Mouse (Mus musculus): Measurements from ENCODE around the gene Calhm2. TPM values are rescaled to one million over a fixed set of nuclear protein-coding genes. Genes with fewer than 3 reads are reported as not detected.

Calhm2 gene
- polyA plus RNA-seq, 1 experiment, result 16.9 TPM

DNA sequence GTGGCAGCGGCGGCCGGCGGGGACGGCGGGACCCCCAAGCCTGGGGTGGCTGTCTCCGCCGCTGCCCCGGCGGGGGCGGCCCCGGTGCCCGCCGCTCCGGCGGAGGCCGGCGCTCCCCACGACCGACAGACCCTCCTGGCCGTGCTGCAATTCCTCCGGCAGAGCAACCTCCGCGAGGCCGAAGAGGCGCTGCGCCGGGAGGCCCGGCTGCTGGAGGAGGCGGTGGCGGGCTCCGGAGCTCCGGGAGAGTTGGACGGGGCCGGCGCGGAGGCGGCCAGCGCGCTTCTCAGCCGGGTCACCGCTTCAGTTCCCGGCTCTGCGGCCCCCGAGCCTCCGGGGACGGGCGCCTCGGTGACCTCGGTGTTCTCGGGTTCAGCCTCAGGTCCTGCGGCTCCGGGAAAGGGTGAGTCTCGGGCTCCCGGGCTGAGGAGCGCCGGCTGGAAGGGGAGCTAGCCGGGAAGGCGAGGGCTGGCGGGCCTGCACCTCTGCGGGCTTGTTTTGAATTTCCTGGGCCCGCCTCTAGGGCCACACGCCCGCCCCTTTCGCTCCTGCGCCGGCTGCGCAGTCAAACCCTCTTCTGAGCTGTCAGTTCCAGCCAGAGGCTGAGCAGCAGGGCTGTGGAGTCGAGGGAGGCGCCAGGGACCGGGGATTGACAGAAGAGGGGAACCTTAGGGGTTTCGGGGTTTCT lies 70.0 kb downstream of the Calhm2 start:
- peak; percentile 70 for DNase-seq (ENCODE audit: low spot score)

DNA sequence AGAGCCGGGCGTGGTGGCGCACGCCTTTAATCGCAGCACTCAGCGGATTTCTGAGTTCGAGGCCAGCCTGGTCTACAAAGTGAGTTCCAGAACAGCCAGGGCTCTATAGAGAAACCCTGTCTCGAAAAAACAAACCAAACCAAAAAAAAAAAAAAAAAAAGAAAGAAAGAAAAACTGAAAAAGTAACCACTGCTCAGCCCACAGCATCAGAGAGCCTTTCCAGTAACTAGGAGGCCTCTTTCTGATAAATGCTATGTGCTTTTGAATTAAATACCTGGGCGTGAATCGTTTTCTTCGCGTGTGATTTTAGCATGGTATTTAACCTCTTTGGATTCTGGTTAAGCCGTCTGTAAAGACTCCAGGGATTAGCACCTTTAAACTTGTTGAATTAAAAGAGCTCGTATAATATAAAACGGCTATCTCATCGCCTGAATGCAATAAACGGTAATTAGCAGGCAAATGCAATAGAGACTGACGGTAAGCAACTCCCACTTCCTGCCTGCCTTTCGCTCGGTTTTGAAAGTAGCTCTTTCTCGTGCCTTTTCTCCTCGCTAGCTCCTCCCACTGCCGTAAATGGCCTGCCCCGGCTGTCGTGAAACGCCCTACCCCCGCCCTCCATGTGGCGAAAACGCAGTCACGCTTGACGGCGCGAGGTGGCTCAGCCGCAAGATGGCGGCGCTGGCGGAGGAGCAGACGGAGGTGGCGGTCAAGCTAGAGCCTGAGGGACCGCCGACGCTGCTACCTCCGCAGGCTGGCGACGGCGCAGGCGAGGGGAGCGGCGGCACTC lies 70.8 kb downstream of the Calhm2 start, which contains the start of gene Taf5:
Taf5 (plus strand) TSS at position 651 of the 787 bp plus-strand sequence.
- DNase-seq (ENCODE audit: low spot score), result peak; percentile 94

DNA sequence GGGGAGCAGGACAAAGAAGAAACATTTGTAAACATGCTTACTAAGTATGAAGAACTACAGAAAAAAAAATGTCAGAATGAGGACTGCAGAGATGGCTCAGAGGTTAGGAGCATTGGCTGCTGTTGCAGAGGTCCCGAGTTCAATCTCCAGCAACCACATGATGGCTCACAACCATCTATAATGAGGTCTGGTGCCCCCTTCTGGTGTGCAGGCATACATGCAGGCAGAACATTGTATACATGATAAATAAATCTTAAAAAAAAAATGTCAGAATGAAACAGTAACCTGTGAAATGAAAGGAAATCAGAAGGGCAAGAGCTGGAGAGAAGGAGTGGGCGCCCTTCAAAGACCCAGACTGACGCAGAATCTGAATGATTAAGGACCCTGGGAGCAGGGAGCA lies 72.2 kb downstream of the Calhm2 start:
- no peak for DNase-seq (ENCODE audit: low spot score)

DNA sequence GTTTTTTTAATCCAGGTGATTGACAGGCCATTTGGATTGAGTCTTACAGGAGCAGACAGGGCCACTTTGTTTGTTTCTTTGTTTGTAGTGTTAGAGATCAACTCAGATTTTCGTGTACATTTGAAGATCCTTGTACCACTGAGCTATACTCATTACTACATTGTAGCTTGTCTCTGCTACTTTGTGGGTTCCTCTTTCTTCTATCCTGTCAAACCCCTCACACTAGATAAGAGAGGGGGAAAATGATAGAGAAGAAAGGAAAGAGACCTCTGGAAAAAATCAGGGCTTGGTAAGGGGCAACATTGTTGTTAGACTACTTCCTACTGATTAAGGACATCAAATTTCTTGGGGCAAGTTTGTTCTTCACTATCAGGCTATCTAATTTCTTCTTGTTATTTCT lies 80.4 kb downstream of the Calhm2 start:
- DNase-seq (ENCODE audit: low spot score), result no peak

Other genes starting within 250 kb of the Calhm2 start
- gene Ina, start 123.6 kb downstream of the Calhm2 start, polyA plus RNA-seq (2012; rRNA removed), result 0.03 and 0.10 TPM in 2 replicates
- gene Nt5c2, start 123.1 kb downstream of the Calhm2 start, polyA plus RNA-seq (2012; rRNA removed), result 34.1 and 36.3 TPM in 2 replicates
- gene Pcgf6, start 87.4 kb downstream of the Calhm2 start, polyA plus RNA-seq (2012; rRNA removed), result 25.4 and 34.1 TPM in 2 replicates
- gene Taf5, start 70.5 kb downstream of the Calhm2 start, polyA plus RNA-seq (2012; rRNA removed), result 2.9 and 3.1 TPM in 2 replicates
- 429 and 491 TPM in 2 replicates for gene Usmg5, start 47.6 kb downstream of the Calhm2 start, polyA plus RNA-seq (2012; rRNA removed)
- 12.7 and 15.1 TPM in 2 replicates for gene Pdcd11, start 47.5 kb downstream of the Calhm2 start, polyA plus RNA-seq (2012; rRNA removed)
- gene Calhm1, start 6.0 kb upstream of the Calhm2 start, polyA plus RNA-seq (2012; rRNA removed), result not detected in 2 replicates
- not detected in 2 replicates for gene Calhm3, start 19.5 kb upstream of the Calhm2 start, polyA plus RNA-seq (2012; rRNA removed)
- gene Neurl1a, start 40.5 kb upstream of the Calhm2 start, polyA plus RNA-seq (2012; rRNA removed), result 22.5 and 31.0 TPM in 2 replicates

Measured in urinary bladder, adult 2 months (tissue).